Mouse (Mus musculus) heart, postnatal 0 days (tissue): ENCODE measurements around the gene 4930447C04Rik.

Experiments
- CTCF ChIP-seq: IDR thresholded peaks from 2 replicates; pipeline ENCODE4 v1.5.1; 2016; ENCODE audit warnings: antibody characterized with exemption, control low read depth, low read depth
- EP300 ChIP-seq: IDR thresholded peaks from 2 replicates; pipeline ENCODE4 v1.6.1; 2016; ENCODE audit warnings: antibody characterized with exemption, low read depth

DNA sequence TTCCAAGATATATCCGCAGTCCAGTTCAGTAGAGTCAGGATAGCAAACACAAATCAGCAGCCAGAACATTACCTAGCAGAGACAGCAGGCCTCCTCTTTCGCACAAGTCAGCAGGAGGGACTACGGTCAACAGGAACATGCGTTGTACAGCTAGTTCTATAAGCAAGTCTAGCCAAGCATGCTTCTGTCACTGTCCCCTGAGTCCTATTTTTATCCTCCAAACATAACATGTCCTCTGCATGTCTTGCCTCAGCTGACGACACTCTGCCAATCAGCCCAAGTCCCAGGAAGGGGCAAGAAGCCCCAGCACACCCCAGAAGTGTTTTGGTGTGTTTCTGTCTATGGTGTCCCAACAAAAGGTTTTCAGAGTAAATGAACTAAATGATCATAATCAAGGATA, 13.3 kb upstream of the 4930447C04Rik start:
- TF ChIP-seq CTCF (no peak), EP300 (no peak)
